ENCODE assay signal across 14 mouse cellular contexts in genomic region chr1:155472112-155472955, GRCm38 (mm10). TPM values are rescaled to one million over a fixed set of nuclear protein-coding genes. Genes with fewer than 3 reads are reported as not detected.
DNase-seq lines count a peak whose midpoint lies in the region; ATAC-seq and TF ChIP-seq lines count a peak whose summit lies in the region.
"Had no signal": no experiment of that assay in that cellular context is flagged by ENCODE, and none has a peak within 500 bp of the region (broad histone marks: within the 10 kb centered on the region; RNA-seq: fewer than 3 reads in every experiment).

No protein-coding gene starts in this region.

- H3K4me3 ChIP-seq in heart, embryonic 12.5 days, result no peak overlapping the region
- H3K4me3 ChIP-seq in heart, adult 2 months, result no peak overlapping the region
- H3K4me3 ChIP-seq in CH12.LX (replicated peaks in 1 of 3; ENCODE audit: low read depth in 2 of 3, low read length in 2 of 3, poor library complexity in 1 of 3), result no peak overlapping the region
- no peak overlapping the region for H3K4me3 ChIP-seq in liver, embryonic 16.5 days (ENCODE audit: low read depth, low read length)
- no peak overlapping the region for H3K4me3 ChIP-seq in neural tube, embryonic 15.5 days (replicated peaks)
- H3K4me3 ChIP-seq: erythroblast, embryonic 14.5 days; layer of hippocampus, adult 2 months; limb, embryonic 15.5 days had no signal

- dilution Hi-C loops in CH12.LX (cut with MboI; ENCODE audit: extremely low pct_ligation_motif_present, extremely low pct_unique_long_range_greater_than_20kb, low sequenced_read_pairs), result no loop called here

- H3K27ac ChIP-seq in heart, embryonic 12.5 days (ENCODE audit: poor library complexity, severe bottlenecking), result no peak overlapping the region
- H3K27ac ChIP-seq in heart, adult 2 months, result no peak overlapping the region
- H3K27ac ChIP-seq in CH12.LX (ENCODE audit: insufficient read depth, low read depth), result no peak overlapping the region
- H3K27ac ChIP-seq in liver, embryonic 16.5 days (ENCODE audit: low read length), result no peak overlapping the region
- no peak overlapping the region for H3K27ac ChIP-seq in neural tube, embryonic 15.5 days (replicated peaks)
- H3K27ac ChIP-seq: layer of hippocampus, adult 2 months; limb, embryonic 15.5 days had no signal

- intact Hi-C loops in heart, adult 2 months (cut with DNase I), result no loop called here

- TF ChIP-seq CTCF in heart, adult 2 months (IDR thresholded peaks at IDR 0.05), result no peak
- TF ChIP-seq CTCF in CH12.LX (conservative IDR thresholded peaks at IDR 0.05 in 1 of 2, IDR thresholded peaks at IDR 0.05 in 1 of 2; ENCODE audit: low read depth in 2 of 2, low read length in 2 of 2), result no peak

- DNase-seq in heart, adult 2 months, result no peak
- DNase-seq in CH12.LX (ENCODE audit: extremely low read depth), result no peak
- DNase-seq in c-Kit-positive CD71-negative TER-119-negative erythroid progenitor cells, embryonic 14.5 days (ENCODE audit: low read depth), result peak; percentile 48
- DNase-seq in embryo, embryonic 10.5 days (ENCODE audit: low spot score), result no peak
- DNase-seq in cerebellum, postnatal 4 days (ENCODE audit: low spot score in 2 of 2), result no peak
- DNase-seq: cerebellum, postnatal 25 days; thymus, postnatal 4 days had no signal

- TF ChIP-seq EP300 in heart, adult 2 months (IDR thresholded peaks at IDR 0.05; ENCODE audit: insufficient read depth, low read depth, low read length), result no peak
- TF ChIP-seq EP300 in CH12.LX (IDR thresholded peaks at IDR 0.05; ENCODE audit: low read length), result no peak

- H3K79me2 ChIP-seq in heart, adult 2 months (replicated peaks; ENCODE audit: control insufficient read depth, insufficient read depth, low read length), result no peaks in the 10 kb centered on the region
- H3K79me2 ChIP-seq in CH12.LX (replicated peaks; ENCODE audit: control insufficient read depth, extremely low read depth, insufficient read depth, poor library complexity, severe bottlenecking), result no peaks in the 10 kb centered on the region

- H3K4me2 ChIP-seq in heart, embryonic 12.5 days, result no peak overlapping the region
- peak overlapping the region; percentile 37; the same call in 1 of the 2 replicates for H3K4me2 ChIP-seq in CH12.LX (ENCODE audit: insufficient read depth, low read depth, poor library complexity, severe bottlenecking)
- no peak overlapping the region for H3K4me2 ChIP-seq in liver, embryonic 16.5 days (ENCODE audit: low read depth, low read length)
- H3K4me2 ChIP-seq in neural tube, embryonic 15.5 days, result no peak overlapping the region
- H3K4me2 ChIP-seq: limb, embryonic 15.5 days had no signal

- H3K4me1 ChIP-seq in heart, embryonic 12.5 days (replicated peaks), result peaks cover 12% of the 10 kb centered on the region
- H3K4me1 ChIP-seq in heart, adult 2 months (ENCODE audit: control insufficient read depth, insufficient read depth, low read length), result no peaks in the 10 kb centered on the region
- peaks cover 2 to 23% of the 10 kb centered on the region in 2 experiments; a peak in 3 of 4 replicates for H3K4me1 ChIP-seq in CH12.LX (ENCODE audit: control insufficient read depth in 1 of 2, insufficient read depth in 2 of 2)
- peaks cover 8% of the 10 kb centered on the region for H3K4me1 ChIP-seq in liver, embryonic 16.5 days (ENCODE audit: control insufficient read depth, low read depth, low read length)
- H3K4me1 ChIP-seq in neural tube, embryonic 15.5 days, result 0 out of 2 replicates have a peak, but pooled peaks cover 6% of the 10 kb centered on the region
- H3K4me1 ChIP-seq: limb, embryonic 15.5 days had no signal

- in situ Hi-C loops in CH12.LX (cut with MboI; ENCODE audit: low pct_ligation_motif_present, low pct_unique_long_range_greater_than_20kb, low sequenced_read_pairs), result no loop called here

- TF ChIP-seq POLR2A in heart, adult 2 months (IDR thresholded peaks at IDR 0.05; ENCODE audit: insufficient read depth, low read depth, low read length), result no peak
- TF ChIP-seq POLR2A in CH12.LX (IDR thresholded peaks at IDR 0.05; ENCODE audit: low read depth, low read length), result no peak

- no peaks in the 10 kb centered on the region for H3K9me3 ChIP-seq in heart, embryonic 12.5 days (replicated peaks)
- H3K9me3 ChIP-seq in CH12.LX (replicated peaks; ENCODE audit: low read length), result no peaks in the 10 kb centered on the region
- no peaks in the 10 kb centered on the region for H3K9me3 ChIP-seq in liver, embryonic 16.5 days (replicated peaks; ENCODE audit: control insufficient read depth, low read length)
- H3K9me3 ChIP-seq in neural tube, embryonic 15.5 days (replicated peaks), result no peaks in the 10 kb centered on the region
- H3K9me3 ChIP-seq: limb, embryonic 15.5 days had no signal

- 59% methylated on average over 11 of the region's 11 CpGs for WGBS in heart, embryonic 12.5 days
- 68% methylated on average over 11 of the region's 11 CpGs for WGBS in heart, adult 2 months
- 38% methylated on average over 11 of the region's 11 CpGs for WGBS in liver, embryonic 16.5 days (ENCODE audit: insufficient replicate concordance)
- 58% methylated on average over 11 of the region's 11 CpGs for WGBS in neural tube, embryonic 15.5 days

- H3K9ac ChIP-seq in heart, embryonic 12.5 days, result no peak overlapping the region
- H3K9ac ChIP-seq in heart, adult 2 months (ENCODE audit: low read depth, low read length), result no peak overlapping the region
- no peak overlapping the region for H3K9ac ChIP-seq in CH12.LX (ENCODE audit: insufficient read depth, low read depth)
- no peak overlapping the region for H3K9ac ChIP-seq in liver, embryonic 16.5 days (ENCODE audit: low read depth, low read length)
- H3K9ac ChIP-seq in neural tube, embryonic 15.5 days (replicated peaks), result no peak overlapping the region
- H3K9ac ChIP-seq: limb, embryonic 15.5 days had no signal

- TF ChIP-seq RAD21 in CH12.LX (IDR thresholded peaks at IDR 0.05; ENCODE audit: low read depth, low read length), result no peak

- no peaks in the 10 kb centered on the region for H3K36me3 ChIP-seq in heart, embryonic 12.5 days
- H3K36me3 ChIP-seq in heart, adult 2 months (ENCODE audit: control insufficient read depth, insufficient read depth, low read length), result no peaks in the 10 kb centered on the region
- no peaks in the 10 kb centered on the region for H3K36me3 ChIP-seq in CH12.LX (replicated peaks in 1 of 2; ENCODE audit: control insufficient read depth in 1 of 2, insufficient read depth in 1 of 2, low read length in 1 of 2)
- no peaks in the 10 kb centered on the region for H3K36me3 ChIP-seq in liver, embryonic 16.5 days (ENCODE audit: control insufficient read depth, insufficient read depth)
- no peaks in the 10 kb centered on the region for H3K36me3 ChIP-seq in neural tube, embryonic 15.5 days
- H3K36me3 ChIP-seq: limb, embryonic 15.5 days had no signal

- ATAC-seq in heart, embryonic 12.5 days (ENCODE audit: insufficient number of reproducible peaks, low FRiP score), result peak; percentile 33; the same call in 1 of the 2 replicates
- peak; percentile 53; the same call in 1 of the 2 replicates for ATAC-seq in liver, embryonic 16.5 days (ENCODE audit: low read depth)
- ATAC-seq in neural tube, embryonic 15.5 days (ENCODE audit: low FRiP score), result no peak
- ATAC-seq: activated CD4-positive, CD25-positive, alpha-beta regulatory T cell, adult 4 months had no signal

- no peaks in the 10 kb centered on the region for H3K27me3 ChIP-seq in heart, embryonic 12.5 days (replicated peaks)
- H3K27me3 ChIP-seq in heart, adult 2 months (ENCODE audit: control insufficient read depth, insufficient read depth, low read length), result no peaks in the 10 kb centered on the region
- no peaks in the 10 kb centered on the region for H3K27me3 ChIP-seq in CH12.LX (replicated peaks)
- no peaks in the 10 kb centered on the region for H3K27me3 ChIP-seq in liver, embryonic 16.5 days (ENCODE audit: control insufficient read depth, insufficient read depth, low read depth, low read length)
- H3K27me3 ChIP-seq in neural tube, embryonic 15.5 days (replicated peaks), result no peaks in the 10 kb centered on the region
- H3K27me3 ChIP-seq: limb, embryonic 15.5 days had no signal

TF ChIP-seq in CH12.LX, 34 proteins besides CTCF, POLR2A, EP300 and RAD21:
- no peak for TF ChIP-seq ZC3H11A (IDR thresholded peaks at IDR 0.05; ENCODE audit: low read depth, low read length)
- TF ChIP-seq CHD2 (IDR thresholded peaks at IDR 0.05; ENCODE audit: low read length), result no peak
- TF ChIP-seq GABPA (IDR thresholded peaks at IDR 0.05; ENCODE audit: insufficient replicate concordance, low read depth, low read length), result no peak
- no peak for TF ChIP-seq ZMIZ1 (IDR thresholded peaks at IDR 0.05; ENCODE audit: low read depth, low read length)
- TF ChIP-seq TBP (conservative IDR thresholded peaks at IDR 0.05; ENCODE audit: low read depth, low read length), result no peak
- TF ChIP-seq ETS1 (conservative IDR thresholded peaks at IDR 0.05; ENCODE audit: low read depth, low read length), result no peak

RNA-seq across cellular contexts. Expression of gene Xpr1, which starts 55.1 kb away (rescaled TPM):
- 13.0 and 13.2 TPM in 2 replicates for polyA plus RNA-seq in heart, embryonic 12.5 days (2016; fragmentation: Nextera tagmentation; extraction: Ambion mirVana)
- total RNA-seq in heart, adult 2 months (2021), result 10 to 100 TPM; 30.3 to 34.4 TPM
- polyA plus RNA-seq in heart, adult 2 months (2012; rRNA removed), result 8.5 and 16.2 TPM in 2 replicates
- total RNA-seq in CH12.LX (2012; rRNA removed) (6.2 and 7.7 TPM in 2 replicates), CH12.LX (2014; rRNA removed) (8.1 and 9.6 TPM in 2 replicates)
- 12.3 and 13.1 TPM in 2 replicates for polyA plus RNA-seq in CH12.LX (2012; ENCODE audit: insufficient read length, low read depth)
- 3.2 and 3.4 TPM in 2 replicates for polyA plus RNA-seq in liver, embryonic 16.5 days (2015; fragmentation: Nextera tagmentation; extraction: Ambion mirVana)
- polyA plus RNA-seq in neural tube, embryonic 15.5 days (2015; fragmentation: Nextera tagmentation; extraction: Ambion mirVana), result 42.0 and 46.7 TPM in 2 replicates
